Mouse (Mus musculus) yolk sac, embryonic 10.5 days (tissue): ENCODE data around the gene Aff3.

ENCODE experiments used
- DNase-seq: peaks from one replicate; pipeline ENCODE4 v3.0.0-alpha.2; 2017; ENCODE audit warnings: low spot score

Gene Aff3

GRCm38 (mm10) chr1:38178929-38179328, 485.8 kb downstream of the Aff3 start:
- no peak for DNase-seq

GRCm38 (mm10) chr1:38176077-38176476, 488.7 kb downstream of the Aff3 start:
- DNase-seq: peak; percentile 73

- no peak for DNase-seq
Measured at GRCm38 (mm10) chr1:38171874-38172273, 492.9 kb downstream of the Aff3 start.

- no peak for DNase-seq
Measured at GRCm38 (mm10) chr1:38165696-38166095, 499.1 kb downstream of the Aff3 start.

- DNase-seq: no peak
Measured at GRCm38 (mm10) chr1:38150086-38150485, 514.7 kb downstream of the Aff3 start.

GRCm38 (mm10) chr1:38146008-38146407, 518.7 kb downstream of the Aff3 start:
- no peak for DNase-seq

- DNase-seq: no peak
Measured at GRCm38 (mm10) chr1:38141371-38141770, 523.4 kb downstream of the Aff3 start.

GRCm38 (mm10) chr1:38140911-38141310, 523.8 kb downstream of the Aff3 start:
- DNase-seq: no peak

GRCm38 (mm10) chr1:38139396-38139795, 525.4 kb downstream of the Aff3 start:
- no peak for DNase-seq

GRCm38 (mm10) chr1:38132942-38133341, 531.8 kb downstream of the Aff3 start:
- DNase-seq: no peak

GRCm38 (mm10) chr1:38130715-38131483, 533.9 kb downstream of the Aff3 start:
- no peak for DNase-seq

- DNase-seq: peak; percentile 93
Measured at GRCm38 (mm10) chr1:38129501-38130267, 535.1 kb downstream of the Aff3 start, which contains the start of gene Rev1. TSS of gene Rev1 (minus strand) at chr1:38129801.

- DNase-seq: no peak
Measured at GRCm38 (mm10) chr1:38128919-38129436, 535.8 kb downstream of the Aff3 start.
